Mouse (Mus musculus) fat pad, adult 2 months (tissue): ENCODE measurements around the gene Cluh.

Experiments used
- DNase-seq: peaks from one replicate; pipeline ENCODE4 v3.0.0-alpha.2; 2011; ENCODE audit warnings: low read depth, low spot score; ENCODE audit errors: extremely low read depth

The Cluh gene

DNA sequence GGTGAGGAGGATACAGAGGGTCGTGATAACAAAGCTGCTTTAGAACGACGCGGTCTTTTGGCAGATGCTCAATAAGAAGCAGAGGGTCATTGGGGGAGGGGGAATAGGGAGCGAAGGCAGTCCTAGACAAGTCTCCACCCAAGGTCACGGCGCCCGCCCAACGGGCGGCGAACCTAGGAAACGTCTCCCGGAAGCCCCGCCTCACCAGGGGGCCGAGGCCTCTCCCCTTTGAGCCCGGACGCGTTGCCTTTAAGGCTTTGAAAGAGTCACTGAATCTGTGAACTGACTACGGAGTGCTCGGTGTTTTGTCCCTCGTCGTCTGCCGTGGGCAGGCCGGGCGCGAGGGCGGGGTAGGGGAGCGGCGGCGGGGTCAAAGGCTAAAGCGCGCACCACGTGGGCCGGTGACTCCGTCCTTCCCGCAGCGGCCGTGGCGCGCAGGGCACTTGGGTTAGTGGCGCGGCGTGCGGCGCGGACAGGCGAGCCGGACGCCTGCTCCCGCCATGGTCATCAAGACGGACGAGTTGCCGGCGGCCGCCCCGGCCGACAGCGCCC, at the start of gene Cluh:
Cluh (plus strand) TSS at position 401 of the 552 bp plus-strand sequence.
- peak; percentile 74 for DNase-seq

DNA sequence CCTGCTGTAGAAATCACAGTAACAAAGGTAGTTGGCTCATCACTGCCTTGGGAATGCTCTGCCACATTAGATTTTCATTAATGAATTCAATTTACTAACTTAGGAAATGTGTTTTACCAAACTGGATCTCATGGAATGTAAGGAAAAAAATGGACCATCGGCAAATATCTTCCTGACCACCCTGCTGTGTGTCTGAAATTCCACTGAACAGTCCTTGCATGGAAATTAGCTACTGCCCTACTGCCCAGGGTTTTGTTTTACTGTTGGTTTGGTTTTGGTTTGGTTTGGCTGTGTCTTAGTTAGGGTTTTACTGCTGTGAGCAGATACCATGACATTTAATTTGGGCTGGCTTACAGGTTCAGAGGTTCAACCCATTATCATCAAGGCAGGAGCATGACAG, 47.0 kb upstream of the Cluh start:
- no peak for DNase-seq

DNA sequence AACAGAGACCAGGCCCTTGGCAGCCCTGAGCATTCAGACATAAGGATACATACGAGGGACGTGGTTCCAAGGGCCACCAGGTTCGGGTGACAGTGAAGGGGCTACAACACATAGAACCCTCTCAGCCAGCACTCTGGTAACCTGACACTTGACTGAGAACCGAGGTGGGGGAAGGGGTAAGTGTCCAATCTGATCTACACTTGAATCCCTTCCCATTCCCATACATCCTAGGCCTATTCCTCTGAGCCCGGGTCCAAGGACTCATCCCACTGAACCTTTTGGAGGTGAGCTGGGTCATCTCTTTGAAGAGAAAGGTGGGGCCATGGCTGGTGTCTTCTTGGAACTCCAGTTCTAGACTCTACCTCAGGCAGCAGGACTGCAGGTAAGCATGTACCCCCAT, 39.2 kb upstream of the Cluh start:
- DNase-seq: no peak

DNA sequence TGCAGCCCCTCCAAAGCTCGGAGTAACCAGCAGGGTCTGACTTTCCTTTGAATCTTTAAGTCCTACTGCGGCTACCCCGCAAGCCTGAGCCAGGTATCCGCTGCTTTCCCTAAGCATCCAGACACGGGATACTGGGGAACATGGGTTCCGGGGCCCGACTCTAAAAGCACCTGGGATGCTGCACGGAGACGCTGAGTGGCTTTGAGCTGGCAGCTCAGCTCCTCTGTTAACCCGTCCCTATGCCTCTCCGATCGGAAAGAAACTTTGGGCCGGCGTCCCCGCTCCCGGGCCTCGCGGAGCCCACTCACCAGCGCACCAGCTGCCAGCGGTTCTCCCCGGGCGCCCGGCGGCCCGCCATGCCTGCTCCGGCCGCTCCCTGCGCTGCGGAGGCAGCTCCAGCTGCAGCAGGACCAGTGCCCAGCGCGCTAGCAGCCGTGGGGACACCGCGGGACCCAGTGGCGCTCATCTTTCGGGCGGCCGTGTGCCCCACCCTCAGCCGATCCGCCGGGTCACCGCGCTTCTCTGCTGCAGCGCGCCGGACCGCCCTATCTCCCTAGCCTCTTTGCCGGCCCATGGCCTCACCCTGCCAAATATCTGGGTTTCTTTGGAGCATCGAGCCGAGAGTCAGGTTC, 38.6 kb upstream of the Cluh start, which contains the start of gene Rap1gap2:
Rap1gap2 (minus strand) TSS at position 371 of the 632 bp plus-strand sequence.
- DNase-seq: no peak

DNA sequence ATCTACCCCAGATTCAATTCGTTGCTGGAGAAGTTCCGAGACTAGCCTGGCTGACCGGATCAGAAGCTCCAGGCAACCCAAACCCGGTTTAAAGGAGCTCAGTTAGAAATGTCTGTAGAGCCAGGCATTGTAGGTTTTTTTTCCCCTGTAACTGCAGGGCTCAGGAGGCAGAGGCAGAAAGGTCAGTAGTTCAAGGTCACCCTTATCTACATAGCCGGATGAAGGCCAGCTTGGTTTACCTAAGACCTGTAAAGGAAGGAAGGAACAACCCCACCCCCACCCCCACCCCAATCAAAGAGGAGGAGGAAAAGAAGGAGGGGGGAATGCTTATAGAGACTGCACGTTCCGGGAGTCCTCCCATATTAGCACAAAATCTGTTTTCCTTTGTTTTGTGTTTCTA, 37.9 kb upstream of the Cluh start:
- no peak for DNase-seq

DNA sequence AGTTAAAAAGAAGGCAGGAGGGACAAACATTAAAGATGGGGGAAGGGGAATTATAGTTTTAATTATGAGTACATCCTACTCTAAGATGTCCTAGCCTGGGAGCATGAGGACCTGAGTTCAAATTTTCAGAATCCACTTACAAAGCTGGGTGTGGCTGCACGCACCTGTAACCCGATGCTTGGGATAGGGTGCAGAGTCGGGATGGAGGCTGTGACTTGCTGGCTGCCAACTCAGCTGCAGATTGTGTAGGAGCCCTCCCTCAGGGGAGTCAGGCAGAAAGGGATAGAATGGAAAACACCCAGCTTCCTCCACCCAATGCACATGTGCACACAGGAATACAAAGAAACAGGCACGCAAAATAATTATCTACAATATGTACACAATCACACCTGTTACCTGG, 35.9 kb upstream of the Cluh start:
- no peak for DNase-seq

DNA sequence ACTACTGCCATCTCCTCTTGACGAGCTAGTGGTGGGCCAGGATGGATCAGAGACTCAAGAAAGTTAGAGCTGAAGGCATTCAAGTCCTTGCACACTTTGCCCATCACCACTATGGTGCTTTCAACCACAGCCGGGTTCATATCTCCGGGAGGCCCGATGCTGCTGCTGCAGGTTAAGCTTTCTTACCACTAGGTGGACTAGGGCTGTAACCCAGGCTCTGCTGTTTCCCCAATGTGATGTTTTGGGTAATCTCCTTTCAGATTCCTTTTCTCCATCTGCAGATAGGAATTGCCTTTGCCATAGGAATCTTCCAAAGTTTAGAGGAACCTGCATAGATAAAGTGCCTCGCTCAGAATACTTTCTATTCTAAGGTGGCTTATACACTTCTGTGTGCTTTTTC, 33.7 kb upstream of the Cluh start:
- no peak for DNase-seq

DNA sequence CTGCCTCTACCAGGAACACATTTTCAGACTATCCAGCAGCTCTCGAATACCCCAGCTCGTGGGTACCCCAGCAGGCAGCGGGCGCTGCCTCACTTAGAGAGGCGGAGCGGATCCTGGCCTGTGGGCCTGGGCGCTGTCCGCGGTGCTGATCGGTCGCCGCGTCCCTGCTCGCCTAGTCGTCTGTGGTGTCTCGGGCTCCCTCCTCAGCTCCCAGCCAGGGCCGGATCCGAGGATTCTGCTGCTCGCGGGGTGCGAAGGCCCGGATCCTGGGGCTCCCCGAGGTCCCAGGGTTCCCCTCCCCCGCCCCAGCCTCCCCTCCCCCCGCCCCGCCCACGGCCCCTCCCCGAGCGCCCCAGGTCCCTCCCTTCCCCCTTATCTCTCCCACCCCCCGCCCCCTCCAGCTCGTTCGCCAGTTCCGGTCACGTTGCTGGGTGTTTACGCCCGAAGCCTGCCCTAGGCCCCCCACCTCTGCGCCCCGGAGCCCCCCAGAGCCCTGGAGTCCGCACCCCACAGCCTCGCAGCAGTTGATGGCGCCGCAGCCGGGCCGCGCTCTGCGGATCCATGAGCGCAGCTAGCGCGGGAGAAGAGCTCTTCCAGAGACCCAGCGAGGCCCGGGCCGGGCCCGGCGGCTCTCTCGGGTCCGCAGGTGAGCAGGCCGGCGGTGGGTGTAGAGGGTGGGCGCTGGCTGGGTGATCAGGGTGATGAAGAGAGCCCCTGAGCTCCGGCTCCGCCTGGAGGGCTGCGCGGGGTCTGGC, 29.9 kb upstream of the Cluh start, which contains the start of gene Ccdc92b:
Ccdc92b (plus strand) TSS at position 405 of the 755 bp plus-strand sequence.
- no peak for DNase-seq

DNA sequence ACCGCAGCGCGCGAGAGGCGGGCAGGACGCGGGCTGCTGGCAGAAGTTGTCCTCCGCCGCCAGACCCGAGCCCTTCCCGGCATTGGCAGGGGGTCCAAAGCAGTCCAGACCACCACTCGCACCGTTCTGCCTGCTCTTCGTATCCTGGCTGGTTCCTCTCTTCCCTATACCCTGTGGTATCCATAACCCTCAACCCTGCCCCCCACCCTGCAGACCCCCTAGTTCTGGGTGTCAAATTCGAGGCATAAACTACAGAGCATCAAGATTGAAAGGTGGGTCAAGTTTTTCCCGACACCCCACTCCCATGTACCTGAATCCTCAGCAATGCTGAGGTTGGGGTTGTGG, 29.4 kb upstream of the Cluh start:
- no peak for DNase-seq

DNA sequence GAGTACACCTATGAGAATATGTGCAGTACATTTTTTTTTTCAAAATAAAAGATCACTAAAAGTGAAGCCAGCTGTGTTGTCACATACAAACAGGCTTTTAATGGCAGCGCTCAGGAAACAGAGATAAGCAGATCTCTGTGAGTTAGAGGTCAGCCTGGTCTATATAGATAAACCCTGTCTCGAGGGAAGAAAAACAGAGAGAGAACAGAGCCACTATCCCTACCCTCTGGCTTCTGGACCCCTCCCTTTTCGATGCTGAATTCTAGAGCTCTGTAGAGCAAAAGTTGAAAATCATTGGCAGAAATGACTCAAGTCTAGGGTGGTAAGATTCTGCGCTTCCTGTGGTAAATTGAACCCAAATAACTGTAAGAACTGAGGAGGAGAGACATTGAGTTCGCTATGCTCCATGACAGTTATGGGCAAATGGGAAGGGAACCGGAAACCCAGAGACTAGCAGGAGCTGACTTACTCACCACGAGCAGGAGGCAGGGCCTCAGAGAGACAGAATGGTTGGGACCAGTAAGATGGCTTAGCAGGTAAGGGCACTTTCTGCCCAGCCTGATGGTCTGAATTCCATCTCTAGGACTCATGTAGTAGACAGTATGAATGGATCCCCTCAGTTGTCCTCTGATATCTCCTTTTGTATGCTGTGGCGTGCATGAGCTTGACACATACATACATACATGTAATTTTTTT, 27.2 kb upstream of the Cluh start:
- DNase-seq: no peak

DNA sequence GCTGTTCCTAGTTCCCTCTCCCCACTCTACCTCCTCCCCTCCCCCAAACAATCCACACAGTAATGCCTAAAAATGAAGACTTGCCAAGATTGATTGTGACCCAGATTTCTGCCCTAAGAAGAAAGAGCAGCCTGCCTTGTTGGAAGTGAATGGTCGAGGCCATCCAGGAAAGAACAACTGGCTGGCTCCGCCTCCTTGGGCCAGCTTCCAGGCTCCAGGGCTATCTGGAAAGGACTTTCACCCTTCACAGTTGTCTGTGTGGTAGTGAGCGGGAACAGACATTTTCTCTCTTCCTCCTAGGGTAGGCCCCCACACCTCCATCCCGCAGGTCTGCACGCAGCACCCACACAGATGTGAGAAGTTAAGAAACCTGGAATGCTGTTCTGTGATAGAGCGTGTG, 25.6 kb upstream of the Cluh start:
- no peak for DNase-seq

DNA sequence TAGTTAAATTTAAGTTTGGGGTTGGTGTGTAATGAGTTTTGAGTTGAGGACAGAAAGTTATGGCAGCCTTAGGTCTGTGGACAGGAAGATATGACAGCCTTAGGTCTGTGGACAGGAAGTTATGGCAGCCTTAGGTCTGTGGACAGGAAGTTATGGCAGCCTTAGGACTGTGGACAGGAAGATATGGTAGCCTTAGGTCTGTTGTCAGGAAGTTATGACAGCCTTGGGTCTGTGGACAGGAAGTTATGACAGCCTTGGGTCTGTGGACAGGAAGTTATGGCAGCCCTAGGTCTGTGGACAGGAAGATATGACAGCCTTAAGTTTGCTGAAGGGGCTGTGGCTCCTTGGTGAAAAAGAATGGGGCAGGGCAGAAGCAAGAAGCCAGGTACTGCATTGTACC, 24.0 kb upstream of the Cluh start:
- no peak for DNase-seq

DNA sequence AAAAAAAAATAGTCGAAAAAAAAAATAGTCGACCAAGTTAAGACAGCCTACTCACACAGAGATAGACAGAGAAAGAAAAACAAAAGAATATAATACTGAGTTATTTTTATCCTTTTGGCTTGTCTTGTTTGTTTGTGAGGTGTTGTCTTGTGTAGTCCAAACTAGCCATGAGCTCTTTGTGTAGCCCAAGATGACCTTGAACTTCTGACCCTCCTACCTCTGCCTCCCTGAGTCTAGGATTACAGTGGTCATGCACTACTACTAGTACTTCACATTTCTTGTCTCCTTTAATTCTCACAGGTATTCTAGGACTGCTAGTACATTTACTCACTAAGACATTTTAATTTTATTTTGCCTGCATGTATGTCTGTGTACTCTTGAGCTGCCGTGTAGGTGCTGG, 21.8 kb upstream of the Cluh start:
- no peak for DNase-seq

DNA sequence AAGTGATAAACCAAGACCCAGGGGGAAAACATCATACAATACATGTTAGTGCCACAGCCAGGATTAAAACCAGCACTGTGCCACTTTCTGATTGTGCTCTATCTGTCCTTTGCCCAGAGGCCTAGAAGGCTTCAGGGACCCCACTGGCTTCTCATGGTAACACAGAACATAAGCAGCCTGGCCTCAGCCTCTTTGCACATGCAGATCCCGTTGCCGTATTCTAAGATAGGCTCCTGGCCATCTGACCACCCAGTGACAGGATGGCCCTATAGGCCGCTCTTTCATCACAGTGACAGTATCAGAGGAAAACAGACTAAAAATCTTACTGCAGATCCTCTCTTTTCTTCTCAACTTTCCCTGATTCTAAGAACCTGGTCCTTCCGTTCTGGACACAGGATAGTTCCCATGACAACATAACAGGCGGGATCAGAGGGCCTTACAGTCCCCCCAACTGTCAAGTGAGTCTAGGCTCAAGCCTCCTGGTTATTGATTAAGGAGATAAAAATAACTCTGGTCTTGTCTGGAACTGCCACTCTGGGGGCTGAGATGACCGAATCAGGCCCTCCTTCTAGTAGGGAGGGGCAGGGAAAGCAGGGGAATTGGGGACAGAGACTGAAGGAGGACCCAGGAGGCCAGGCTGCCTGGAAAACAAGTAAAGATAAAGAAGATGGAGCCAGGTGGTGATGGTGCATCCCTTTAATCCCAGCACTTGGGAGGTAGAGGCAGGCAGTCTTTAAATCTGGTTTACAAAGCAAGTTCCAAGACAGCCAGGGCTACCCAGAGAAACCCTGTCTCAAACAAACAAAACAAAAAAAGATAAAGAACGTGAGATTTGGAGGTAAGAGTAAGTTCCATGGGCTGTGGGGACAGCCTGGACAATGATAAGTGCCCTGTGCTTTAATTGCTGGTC, 17.2 kb upstream of the Cluh start:
- DNase-seq: no peak

DNA sequence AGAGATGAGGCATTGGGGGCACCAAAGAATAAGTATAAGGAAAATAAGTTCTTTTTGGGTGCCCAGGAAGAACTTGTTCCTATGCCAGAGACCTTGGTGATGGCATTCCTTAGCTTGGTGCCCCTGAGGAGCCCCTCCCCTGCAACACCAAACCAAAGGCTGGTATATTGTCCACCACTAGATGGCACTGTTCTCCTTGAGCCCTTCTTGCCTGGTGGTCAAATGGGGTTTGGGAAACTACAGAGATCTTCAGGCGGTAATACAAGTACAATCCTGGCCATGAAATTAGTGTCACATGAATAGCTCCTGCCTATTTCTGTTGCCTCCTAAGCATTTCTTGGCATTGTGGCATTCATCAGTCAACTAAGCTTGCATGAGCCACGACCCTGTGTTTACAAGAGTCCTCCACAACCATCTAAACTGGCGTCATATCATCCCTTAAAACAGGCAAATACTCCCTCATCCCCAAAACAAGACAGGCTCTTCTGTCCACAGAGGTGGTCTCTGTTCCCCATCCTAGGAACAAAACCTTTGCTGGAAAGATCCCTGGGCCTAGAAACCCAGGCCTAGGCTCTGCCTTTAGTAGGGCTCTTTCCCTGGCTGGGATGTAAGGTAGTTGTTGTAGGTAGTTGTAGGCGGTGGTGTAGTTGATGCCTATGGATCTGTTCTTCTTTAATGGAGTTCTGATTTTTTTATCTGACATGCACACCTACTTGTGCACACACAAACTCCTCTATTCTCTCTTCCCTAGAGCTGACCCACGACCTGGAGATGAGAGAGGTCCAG, 14.6 kb upstream of the Cluh start:
- DNase-seq: no peak

DNA sequence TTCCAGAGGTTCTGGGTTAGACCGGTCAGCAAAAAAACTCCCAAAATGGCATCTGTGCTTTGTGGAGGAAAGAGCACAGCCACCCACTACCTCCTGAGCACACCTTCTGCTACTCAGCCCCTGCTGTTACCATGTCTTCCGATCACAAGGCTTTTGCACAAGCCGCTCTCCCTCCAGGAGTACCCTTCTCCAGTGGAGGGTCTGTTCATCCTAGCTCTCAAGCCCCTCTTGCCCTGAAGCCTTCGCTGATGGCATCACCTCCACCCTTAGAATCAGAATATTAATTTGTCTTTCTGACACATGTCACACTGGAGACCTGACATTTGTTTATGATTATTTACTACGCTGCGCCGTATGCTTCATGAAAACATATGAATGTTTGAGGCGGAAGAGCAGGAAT, 11.8 kb upstream of the Cluh start:
- DNase-seq: no peak

DNA sequence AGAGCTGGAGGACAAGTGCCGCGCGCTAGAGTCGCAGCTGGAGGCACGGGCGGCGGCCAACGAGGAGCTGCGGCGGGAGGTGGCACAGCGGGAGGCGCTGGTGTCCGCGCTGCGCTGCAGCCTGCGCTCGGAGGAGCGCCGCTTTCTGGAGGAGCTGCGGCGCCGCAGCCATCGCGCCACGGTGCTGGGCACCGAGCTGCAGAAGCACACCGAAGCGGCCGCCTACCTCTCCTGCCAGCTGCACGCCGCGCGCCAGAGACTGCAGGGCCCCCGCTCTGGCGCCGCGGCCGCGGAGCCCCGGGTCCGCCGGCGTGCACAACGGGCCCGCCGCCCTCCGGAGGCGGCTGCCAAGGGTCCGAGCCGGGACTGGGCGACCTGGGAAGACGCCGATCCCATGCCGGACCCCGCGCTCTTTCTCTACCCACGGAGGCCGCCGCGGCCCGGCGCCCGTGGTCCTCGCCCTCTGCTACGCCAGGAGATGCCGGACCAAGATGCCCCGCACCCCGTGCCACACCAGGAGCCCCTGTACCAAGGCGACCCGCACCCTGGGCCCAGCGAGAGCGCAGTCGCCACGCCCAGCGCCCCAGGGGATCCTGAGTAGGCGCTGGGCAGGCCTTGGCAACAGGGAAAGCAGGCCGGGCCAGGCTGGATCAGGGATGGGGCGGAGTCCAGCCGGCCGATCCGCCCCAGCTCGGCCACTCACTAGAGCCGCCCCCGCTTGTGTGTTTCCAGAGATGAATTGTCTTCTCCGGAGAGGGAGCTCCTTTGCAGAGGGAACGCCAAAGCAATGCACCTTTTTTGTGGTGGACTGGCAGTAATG, 11.1 kb upstream of the Cluh start:
- DNase-seq: no peak

DNA sequence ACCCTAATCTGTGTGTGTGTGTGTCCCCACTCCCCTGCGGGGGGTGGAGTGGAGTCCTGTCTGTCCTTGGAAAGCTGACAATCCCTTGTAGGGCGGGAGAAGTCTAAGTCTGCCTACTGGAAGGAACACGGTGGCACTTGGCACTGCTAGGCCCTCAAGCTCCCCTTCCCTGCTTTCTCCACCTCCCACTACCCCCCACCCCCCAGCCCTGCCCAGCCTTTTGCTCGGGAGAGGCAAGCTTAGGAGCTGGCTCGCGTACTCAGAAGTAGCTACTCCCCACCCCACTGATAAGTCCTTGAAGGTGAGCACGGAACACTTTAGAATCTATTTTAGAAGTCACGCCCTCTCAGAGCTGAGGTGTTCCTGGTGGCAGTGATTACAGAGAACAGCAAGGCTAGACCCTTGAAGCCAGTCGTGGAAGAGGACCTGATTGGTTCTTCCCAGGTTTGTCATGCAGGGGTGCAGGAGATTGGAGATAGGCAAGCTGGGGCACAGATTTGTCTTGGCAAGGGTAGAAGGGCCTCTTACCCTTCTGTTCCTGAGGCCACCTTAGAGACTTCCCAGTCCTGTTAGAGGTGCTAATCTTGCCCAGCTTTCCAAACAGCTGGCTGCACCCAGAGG, 10.4 kb upstream of the Cluh start:
- peak; percentile 58 for DNase-seq

DNA sequence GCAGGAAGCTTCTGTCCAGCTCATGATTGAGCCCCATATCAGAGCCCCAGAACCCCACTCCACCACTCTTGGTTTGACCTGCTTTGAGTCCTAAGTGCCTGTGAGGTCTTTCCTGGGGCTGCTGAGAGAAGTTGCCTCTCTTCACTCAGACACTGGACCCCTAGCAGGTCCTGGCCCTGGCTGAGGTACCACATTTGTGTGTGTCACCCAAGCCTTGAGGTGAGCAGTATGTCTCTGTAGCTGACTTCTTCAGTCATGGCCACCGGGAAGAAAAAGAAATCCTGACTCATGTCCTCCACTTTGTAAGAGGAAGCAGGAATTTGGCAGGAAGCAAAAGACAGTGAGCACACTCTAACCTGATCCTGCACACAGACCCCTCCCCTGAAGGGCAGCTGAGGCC, 9.7 kb upstream of the Cluh start:
- DNase-seq: no peak
